Comparison of ENCODE assay signal across 10 mouse cellular contexts in the genomic region with DNA sequence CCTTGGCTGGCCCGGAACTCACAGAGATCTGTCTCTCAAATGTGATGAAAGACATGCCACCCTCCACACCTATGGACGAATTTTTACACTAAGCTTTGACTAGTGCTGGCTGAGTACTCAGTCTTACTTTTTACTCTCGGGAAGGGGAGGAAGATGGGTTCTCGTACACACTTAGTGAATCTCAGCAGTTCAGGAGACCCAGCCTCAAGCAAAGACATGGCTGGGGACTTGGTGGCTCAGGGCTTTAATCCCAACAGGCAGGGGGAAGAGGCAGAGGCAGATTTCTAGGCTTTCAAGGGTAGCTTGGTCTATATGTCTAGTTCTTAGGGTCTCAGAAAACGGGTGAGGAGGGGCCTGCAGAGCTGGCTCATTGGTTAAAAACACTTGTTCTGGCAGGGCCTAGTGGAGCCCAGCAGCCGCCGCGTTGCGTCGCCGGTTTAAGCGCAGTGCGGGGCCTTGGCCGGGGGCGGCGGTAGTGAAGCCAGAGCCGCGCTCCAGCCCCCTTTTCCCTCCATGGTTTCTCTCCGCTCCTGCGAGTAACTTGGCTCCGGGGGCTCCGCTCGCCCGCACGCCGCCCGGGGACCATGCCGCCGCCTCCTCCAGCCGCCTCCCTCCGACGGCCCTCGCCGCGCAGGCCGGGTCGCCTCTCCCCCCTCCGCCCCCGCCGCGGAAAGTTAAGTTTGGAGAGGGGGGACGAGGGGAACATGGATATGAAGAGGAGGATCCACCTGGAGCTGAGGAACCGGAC. TPM values are rescaled to one million over a fixed set of nuclear protein-coding genes. Genes with fewer than 3 reads are reported as not detected.
DNase-seq lines count a peak whose midpoint lies in the region; ATAC-seq and TF ChIP-seq lines count a peak whose summit lies in the region.
"Had no signal": no experiment of that assay in that cellular context is flagged by ENCODE, and none has a peak within 500 bp of the region (broad histone marks: within the 10 kb centered on the region; RNA-seq: fewer than 3 reads in every experiment).

No protein-coding gene starts in this region.

- 8% methylated on average over 31 of the region's 43 CpGs for WGBS in liver, embryonic 14.5 days (ENCODE audit: insufficient replicate concordance)
- WGBS in neural tube, embryonic 14.5 days: 9% methylated on average over 37 of the region's 43 CpGs

- H3K9ac ChIP-seq in liver, embryonic 14.5 days (replicated peaks): no peak overlapping the region
- H3K9ac ChIP-seq in neural tube, embryonic 14.5 days (replicated peaks; ENCODE audit: low read depth, low read length): no peak overlapping the region

- H3K4me3 ChIP-seq in liver, embryonic 14.5 days (ENCODE audit: insufficient read depth in 1 of 2, low read depth in 2 of 2, low read length in 2 of 2): peak overlapping the region in 1 of 2 experiments; percentile 21; a peak in 2 of 4 replicates
- H3K4me3 ChIP-seq in neural tube, embryonic 14.5 days (ENCODE audit: low read depth, low read length): peak overlapping the region; percentile 30

- peak overlapping the region; percentile 33; the same call in 1 of the 2 replicates for H3K4me2 ChIP-seq in liver, embryonic 14.5 days (ENCODE audit: low read depth)
- H3K4me2 ChIP-seq in neural tube, embryonic 14.5 days (ENCODE audit: low read depth, low read length): peak overlapping the region; percentile 47

- H3K9me3 ChIP-seq in liver, embryonic 14.5 days (ENCODE audit: control insufficient read depth, low read length): no peaks in the 10 kb centered on the region
- H3K9me3 ChIP-seq in neural tube, embryonic 14.5 days (ENCODE audit: control insufficient read depth, low read length): no peaks in the 10 kb centered on the region

- H3K27ac ChIP-seq in liver, embryonic 14.5 days: no peak overlapping the region
- no peak overlapping the region for H3K27ac ChIP-seq in neural tube, embryonic 14.5 days (ENCODE audit: low read depth, low read length)

- no peak for ATAC-seq in liver, embryonic 14.5 days (ENCODE audit: insufficient read depth)
- peak; percentile 90; the same call in 1 of the 2 replicates for ATAC-seq in neural tube, embryonic 14.5 days (ENCODE audit: low read depth)

- TF ChIP-seq CTCF in liver, embryonic 14.5 days (IDR thresholded peaks at IDR 0.05; ENCODE audit: low read depth): peak; percentile 17; the same call in 1 of the 2 replicates

- H3K27me3 ChIP-seq in liver, embryonic 14.5 days (ENCODE audit: control insufficient read depth, insufficient read depth, low read length): peaks cover 4% of the 10 kb centered on the region
- H3K27me3 ChIP-seq in neural tube, embryonic 14.5 days (ENCODE audit: control insufficient read depth, insufficient read depth, low read length): no peaks in the 10 kb centered on the region

- no peaks in the 10 kb centered on the region for H3K4me1 ChIP-seq in liver, embryonic 14.5 days (replicated peaks; ENCODE audit: control insufficient read depth in 2 of 2, insufficient read depth in 2 of 2, low read length in 1 of 2)
- no peaks in the 10 kb centered on the region for H3K4me1 ChIP-seq in neural tube, embryonic 14.5 days (ENCODE audit: control insufficient read depth, insufficient read depth, low read length)

- no peak for TF ChIP-seq EP300 in liver, embryonic 14.5 days (IDR thresholded peaks at IDR 0.05; ENCODE audit: low read depth)

- peak; percentile 21 for DNase-seq in gastrocnemius, adult 18-20 months (ENCODE audit: low spot score)
- DNase-seq in gastrocnemius, adult 8-10 months (ENCODE audit: low spot score in 2 of 2): no peak
- peak; percentile 34 for DNase-seq in embryo, embryonic 11.5 days (ENCODE audit: low read depth, low spot score)
- peak; percentile 5 for DNase-seq in heart, adult 8-10 months (ENCODE audit: low spot score)
- peak; percentile 32 for DNase-seq in kidney, adult 18-20 months
- no peak for DNase-seq in liver, embryonic 14.5 days (ENCODE audit: low read depth in 3 of 3, low spot score in 3 of 3)
- peak; percentile 18 to 27 for DNase-seq in urinary bladder, postnatal 36 days (ENCODE audit: low spot score in 2 of 2)

- no peaks in the 10 kb centered on the region for H3K36me3 ChIP-seq in liver, embryonic 14.5 days (replicated peaks; ENCODE audit: control insufficient read depth, insufficient read depth, low read depth)
- no peaks in the 10 kb centered on the region for H3K36me3 ChIP-seq in neural tube, embryonic 14.5 days (ENCODE audit: control insufficient read depth, insufficient read depth, low read length)

RNA-seq across cellular contexts. Expression of a gene that starts 5.1 kb away (rescaled TPM):
- not detected for total RNA-seq in gastrocnemius, adult 18-20 months (2021)
- total RNA-seq in gastrocnemius, adult 8-10 months (2022): not detected
- total RNA-seq in heart, adult 8-10 months (2022): not detected
- not detected in 2 replicates for polyA plus RNA-seq in liver, embryonic 14.5 days (2012; rRNA removed)
- not detected in 2 replicates for polyA plus RNA-seq in liver, embryonic 14.5 days (2014; fragmentation: Nextera tagmentation; extraction: Ambion mirVana)
- not detected in 2 replicates for polyA plus RNA-seq in neural tube, embryonic 14.5 days (2014; fragmentation: Nextera tagmentation; extraction: Ambion mirVana)
- total RNA-seq: CH12.LX had no signal
- polyA plus RNA-seq: gonadal fat pad, adult 2 months had no signal

RNA-seq across cellular contexts. Expression of a gene that starts 23.1 kb away (rescaled TPM):
- 1 to 10 TPM; 6.1 to 7.7 TPM for total RNA-seq in gastrocnemius, adult 18-20 months (2021)
- total RNA-seq in gastrocnemius, adult 8-10 months (2022): 1 to 10 TPM; 6.2 to 9.2 (median 7.4) TPM
- total RNA-seq in heart, adult 8-10 months (2022): 10 to 100 TPM in 2 of 4 experiments, 1 to 10 TPM in 2; 8.4 to 11.9 (median 10.0) TPM
- 1.5 TPM in 2 replicates for polyA plus RNA-seq in liver, embryonic 14.5 days (2012; rRNA removed)
- 2.2 and 2.4 TPM in 2 replicates for polyA plus RNA-seq in liver, embryonic 14.5 days (2014; fragmentation: Nextera tagmentation; extraction: Ambion mirVana)
- 20.7 and 24.2 TPM in 2 replicates for polyA plus RNA-seq in neural tube, embryonic 14.5 days (2014; fragmentation: Nextera tagmentation; extraction: Ambion mirVana)

RNA-seq across cellular contexts. Expression of a gene that starts 39.6 kb away (rescaled TPM):
- 10 to 100 TPM; 33.4 to 37.4 TPM for total RNA-seq in gastrocnemius, adult 18-20 months (2021)
- 10 to 100 TPM; 19.6 to 40.5 (median 28.9) TPM for total RNA-seq in gastrocnemius, adult 8-10 months (2022)
- total RNA-seq in heart, adult 8-10 months (2022): under 1 TPM in 1 of 4 experiments, not detected in 3; 0.14 TPM
- polyA plus RNA-seq in liver, embryonic 14.5 days (2012; rRNA removed): not detected in 2 replicates
- polyA plus RNA-seq in liver, embryonic 14.5 days (2014; fragmentation: Nextera tagmentation; extraction: Ambion mirVana): not detected in 2 replicates
- polyA plus RNA-seq in neural tube, embryonic 14.5 days (2014; fragmentation: Nextera tagmentation; extraction: Ambion mirVana): 0.26 and 0.31 TPM in 2 replicates
- total RNA-seq: CH12.LX had no signal
- polyA plus RNA-seq: gonadal fat pad, adult 2 months had no signal

Comparison
In these comparisons a context has a peak if more than half of its experiments do, and no peak if none do; other contexts are left out.
1. DNase-seq: peak in gastrocnemius, adult 18-20 months (single experiment), embryo, embryonic 11.5 days (single experiment), heart, adult 8-10 months (single experiment), kidney, adult 18-20 months (single experiment) and urinary bladder, postnatal 36 days (2 of 2); none in gastrocnemius, adult 8-10 months (0 of 2) and liver, embryonic 14.5 days (0 of 3).
2. RNA of a gene that starts 39.6 kb away (total RNA-seq): 33.4 to 37.4 TPM in gastrocnemius, adult 18-20 months and 19.6 to 40.5 TPM in gastrocnemius, adult 8-10 months; 0.14 TPM in heart, adult 8-10 months; every median in the first group is over 10 times any median in the second.